In the genomic region with DNA sequence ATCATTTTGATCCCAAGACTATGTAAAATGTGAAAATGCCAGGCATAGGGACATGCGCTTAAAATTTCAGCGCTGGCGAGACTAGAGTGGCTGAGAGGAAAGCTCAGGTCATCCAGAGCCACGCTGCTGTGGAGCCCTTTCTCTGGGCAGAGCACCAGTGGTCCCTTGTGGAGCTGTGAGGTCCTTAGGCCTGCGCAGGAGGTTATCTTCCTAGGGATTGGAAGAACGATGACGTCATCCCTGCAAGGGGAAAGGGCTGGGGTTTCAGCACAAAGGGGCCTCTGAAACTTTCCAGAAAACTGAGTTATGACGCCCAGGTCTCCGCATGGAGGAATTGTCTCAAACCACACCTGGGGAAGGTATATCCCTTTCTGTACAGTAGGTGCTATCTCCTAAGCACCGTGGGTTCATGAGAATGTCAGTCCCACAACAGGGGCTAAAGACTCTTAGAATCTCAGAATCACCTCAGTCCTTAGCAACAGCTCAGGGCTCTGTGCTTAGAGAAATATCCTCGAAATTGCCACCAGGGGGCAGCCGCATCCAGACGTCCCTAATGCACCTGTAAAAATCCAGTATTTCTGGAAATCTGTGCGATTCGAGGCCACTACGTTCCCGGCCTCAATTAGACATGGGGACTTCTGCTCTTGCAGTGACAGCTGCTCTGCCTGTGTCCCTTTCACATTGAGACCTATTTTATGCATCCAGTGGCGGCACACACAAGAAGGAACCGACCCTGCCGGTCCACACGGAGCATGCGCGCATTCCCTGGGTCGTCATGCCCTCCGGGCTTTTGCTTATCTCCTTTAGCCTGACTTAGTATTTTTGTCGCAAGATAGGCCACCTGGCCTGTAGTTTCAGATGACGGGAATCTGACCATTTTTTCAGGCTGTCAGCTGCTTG, we compare ENCODE assay signal across 8 mouse cellular contexts. TPM values are rescaled to one million over a fixed set of nuclear protein-coding genes. Genes with fewer than 3 reads are reported as not detected.
A peak's percentile ranks its signal among the peaks of the same experiment; 100 is the strongest.
DNase-seq lines count a peak whose midpoint lies in the region; ATAC-seq lines count a peak whose summit lies in the region.

No protein-coding gene starts in this region.

- DNase-seq in CD4-positive, CD25-positive, alpha-beta regulatory T cell, adult 2 months (ENCODE audit: low read depth, low spot score) = peak; percentile 73
- DNase-seq in gastrocnemius, postnatal 10 days = peak; percentile 70
- peak; percentile 82 for DNase-seq in limb, embryonic 10.5 days (ENCODE audit: low spot score)
- peak; percentile 25 for DNase-seq in skeletal muscle tissue, adult 2 months (ENCODE audit: low read depth, low spot score)

- no peak overlapping the region for H3K27ac ChIP-seq in intestine, embryonic 16.5 days (ENCODE audit: low read length)
- no peak overlapping the region for H3K27ac ChIP-seq in limb, embryonic 10.5 days
- H3K27ac ChIP-seq in midbrain, embryonic 12.5 days (replicated peaks) = no peak overlapping the region

- peak overlapping the region; percentile 54 for H3K4me2 ChIP-seq in intestine, embryonic 16.5 days (ENCODE audit: low read depth, low read length)
- H3K4me2 ChIP-seq in midbrain, embryonic 12.5 days (replicated peaks) = peak overlapping the region; percentile 53

- peak overlapping the region; percentile 35 for H3K4me3 ChIP-seq in intestine, embryonic 16.5 days (ENCODE audit: low read length)
- H3K4me3 ChIP-seq in limb, embryonic 10.5 days = peak overlapping the region; percentile 17; the same call in 1 of the 2 replicates
- peak overlapping the region; percentile 30 for H3K4me3 ChIP-seq in midbrain, embryonic 12.5 days

- H3K9me3 ChIP-seq in intestine, embryonic 16.5 days (ENCODE audit: control insufficient read depth, low read length) = no peaks in the 10 kb centered on the region
- no peaks in the 10 kb centered on the region for H3K9me3 ChIP-seq in limb, embryonic 10.5 days (replicated peaks)
- H3K9me3 ChIP-seq in midbrain, embryonic 12.5 days = no peaks in the 10 kb centered on the region

- H3K36me3 ChIP-seq in intestine, embryonic 16.5 days (ENCODE audit: control insufficient read depth, insufficient read depth, low read length) = no peaks in the 10 kb centered on the region
- no peaks in the 10 kb centered on the region for H3K36me3 ChIP-seq in limb, embryonic 10.5 days
- H3K36me3 ChIP-seq in midbrain, embryonic 12.5 days = no peaks in the 10 kb centered on the region

- no peaks in the 10 kb centered on the region for H3K27me3 ChIP-seq in intestine, embryonic 16.5 days (replicated peaks; ENCODE audit: control insufficient read depth, insufficient read depth, low read length)
- 0 out of 2 replicates have a peak, but pooled peaks cover 4% of the 10 kb centered on the region for H3K27me3 ChIP-seq in limb, embryonic 10.5 days (ENCODE audit: low read depth, poor library complexity, severe bottlenecking)
- 0 out of 2 replicates have a peak, but pooled peaks cover under 1% of the 10 kb centered on the region for H3K27me3 ChIP-seq in midbrain, embryonic 12.5 days

- H3K9ac ChIP-seq in intestine, embryonic 16.5 days (ENCODE audit: low read depth, low read length) = no peak overlapping the region; the same call in 1 of the 2 replicates
- H3K9ac ChIP-seq in midbrain, embryonic 12.5 days (replicated peaks) = 0 out of 2 replicates have a peak overlapping the region, but pooled peaks have one; percentile 28

- H3K4me1 ChIP-seq in intestine, embryonic 16.5 days (ENCODE audit: control insufficient read depth, insufficient read depth, low read length) = peaks cover 6% of the 10 kb centered on the region; the same call in 1 of the 2 replicates
- peaks cover 18% of the 10 kb centered on the region for H3K4me1 ChIP-seq in limb, embryonic 10.5 days
- H3K4me1 ChIP-seq in midbrain, embryonic 12.5 days = peaks cover 14% of the 10 kb centered on the region

- 24% methylated on average over 27 of the region's 27 CpGs for WGBS in intestine, embryonic 16.5 days
- WGBS in limb, embryonic 10.5 days = 33% methylated on average over 27 of the region's 27 CpGs
- 27% methylated on average over 27 of the region's 27 CpGs for WGBS in midbrain, embryonic 12.5 days

- no peak for ATAC-seq in CD4-positive, CD25-positive, alpha-beta regulatory T cell, adult 4 months
- ATAC-seq in common myeloid progenitor, adult 5-6 weeks (replicated peaks; ENCODE audit: low read depth, poor library complexity, severe bottlenecking) = peak; percentile 79
- ATAC-seq in intestine, embryonic 16.5 days = peak; percentile 75
- ATAC-seq in midbrain, embryonic 12.5 days (ENCODE audit: low FRiP score, low read depth) = peak; percentile 81

RNA-seq across cellular contexts. Expression of a gene that starts 18.4 kb away (rescaled TPM):
- not detected for polyA plus RNA-seq in CD4-positive, CD25-positive, alpha-beta regulatory T cell, adult 4 months (2017; shearing (Covaris generic))
- not detected in 2 replicates for total RNA-seq in common myeloid progenitor, adult 5-6 weeks (2017)
- not detected for total RNA-seq in gastrocnemius, postnatal 10 days (2021)
- not detected in 2 replicates for polyA plus RNA-seq in intestine, embryonic 16.5 days (2015; fragmentation: Nextera tagmentation; extraction: Ambion mirVana)
- polyA plus RNA-seq in limb, embryonic 10.5 days (2016; fragmentation: Nextera tagmentation; extraction: Ambion mirVana) = 0.05 and 0.40 TPM in 2 replicates
- polyA plus RNA-seq in midbrain, embryonic 12.5 days (2016; fragmentation: Nextera tagmentation; extraction: Ambion mirVana) = not detected in 2 replicates

RNA-seq across cellular contexts. Expression of a gene that starts 19.6 kb away (rescaled TPM):
- not detected for polyA plus RNA-seq in CD4-positive, CD25-positive, alpha-beta regulatory T cell, adult 4 months (2017; shearing (Covaris generic))
- total RNA-seq in common myeloid progenitor, adult 5-6 weeks (2017) = not detected in 2 replicates
- not detected for total RNA-seq in gastrocnemius, postnatal 10 days (2021)
- polyA plus RNA-seq in intestine, embryonic 16.5 days (2015; fragmentation: Nextera tagmentation; extraction: Ambion mirVana) = not detected in 2 replicates
- 0.13 TPM in 1 of 2 replicates, not detected in the other for polyA plus RNA-seq in limb, embryonic 10.5 days (2016; fragmentation: Nextera tagmentation; extraction: Ambion mirVana)
- not detected in 2 replicates for polyA plus RNA-seq in midbrain, embryonic 12.5 days (2016; fragmentation: Nextera tagmentation; extraction: Ambion mirVana)

RNA-seq across cellular contexts. Expression of a gene that starts 39.8 kb away (rescaled TPM):
- polyA plus RNA-seq in CD4-positive, CD25-positive, alpha-beta regulatory T cell, adult 4 months (2017; shearing (Covaris generic)) = 100 to 1,000 TPM; 134 to 149 TPM
- 144 and 171 TPM in 2 replicates for total RNA-seq in common myeloid progenitor, adult 5-6 weeks (2017)
- 10 to 100 TPM; 81.1 to 84.7 TPM for total RNA-seq in gastrocnemius, postnatal 10 days (2021)
- polyA plus RNA-seq in intestine, embryonic 16.5 days (2015; fragmentation: Nextera tagmentation; extraction: Ambion mirVana) = 98.0 and 101 TPM in 2 replicates
- 112 and 114 TPM in 2 replicates for polyA plus RNA-seq in limb, embryonic 10.5 days (2016; fragmentation: Nextera tagmentation; extraction: Ambion mirVana)
- polyA plus RNA-seq in midbrain, embryonic 12.5 days (2016; fragmentation: Nextera tagmentation; extraction: Ambion mirVana) = 126 and 127 TPM in 2 replicates

RNA-seq across cellular contexts. Expression of a gene that starts 48.7 kb away (rescaled TPM):
- polyA plus RNA-seq in CD4-positive, CD25-positive, alpha-beta regulatory T cell, adult 4 months (2017; shearing (Covaris generic)) = not detected
- not detected in 2 replicates for total RNA-seq in common myeloid progenitor, adult 5-6 weeks (2017)
- not detected for total RNA-seq in gastrocnemius, postnatal 10 days (2021)
- 0.10 and 0.21 TPM in 2 replicates for polyA plus RNA-seq in intestine, embryonic 16.5 days (2015; fragmentation: Nextera tagmentation; extraction: Ambion mirVana)
- 0.18 TPM in 1 of 2 replicates, not detected in the other for polyA plus RNA-seq in limb, embryonic 10.5 days (2016; fragmentation: Nextera tagmentation; extraction: Ambion mirVana)
- polyA plus RNA-seq in midbrain, embryonic 12.5 days (2016; fragmentation: Nextera tagmentation; extraction: Ambion mirVana) = 0.38 and 2.7 TPM in 2 replicates

Comparison
In these comparisons a context has a peak if more than half of its experiments do, and no peak if none do; other contexts are left out.
1. DNase-seq: peak in every context shown above with its lines; median percentile 82 in limb, embryonic 10.5 days; 73 in CD4-positive, CD25-positive, alpha-beta regulatory T cell, adult 2 months; 70 in gastrocnemius, postnatal 10 days; 25 in skeletal muscle tissue, adult 2 months.